Mouse (Mus musculus) heart, adult 2 months (tissue): ENCODE measurements around the gene Glyr1. TPM values are rescaled to one million over a fixed set of nuclear protein-coding genes. Genes with fewer than 3 reads are reported as not detected.

Experiments used
- DNase-seq, 2 experiments: peaks; one replicate each; pipeline ENCODE4 v3.0.0; 2021
- H3K27ac ChIP-seq: fragments of 200-600 bp; 2 replicates; pipeline ENCODE4 v1.8.1; 2022
- H3K27me3 ChIP-seq: fragments of 200-500 bp; 2 replicates; pipeline ENCODE4 v1.6.1; 2012; ENCODE audit warnings: mild to moderate bottlenecking, low read length, inconsistent platforms, mixed read lengths; ENCODE audit not compliant: control insufficient read depth, insufficient read depth
- H3K36me3 ChIP-seq: fragments of 200-500 bp; 2 replicates; pipeline ENCODE4 v1.6.1; 2012; ENCODE audit warnings: low read length, inconsistent platforms; ENCODE audit not compliant: control insufficient read depth, insufficient read depth
- H3K4me1 ChIP-seq: fragments of 200-500 bp; 2 replicates; pipeline ENCODE4 v1.6.1; 2011; ENCODE audit warnings: low read length; ENCODE audit not compliant: control insufficient read depth, insufficient read depth
- H3K4me3 ChIP-seq: fragments of 200-600 bp; 2 replicates; pipeline ENCODE4 v1.8.1; 2022
- H3K79me2 ChIP-seq: fragments of 200-500 bp; replicated peaks from 2 replicates; pipeline ENCODE4 v1.6.1; 2012; ENCODE audit warnings: mild to moderate bottlenecking, inconsistent platforms, low read length, moderate library complexity, mixed read lengths; ENCODE audit not compliant: control insufficient read depth, insufficient read depth
- H3K9ac ChIP-seq: fragments of 200-500 bp; 2 replicates; pipeline ENCODE4 v1.6.1; 2012; ENCODE audit warnings: low read depth, mild to moderate bottlenecking, control low read depth, inconsistent platforms, low read length, mixed read lengths
- CTCF ChIP-seq: fragments of 200-600 bp; IDR thresholded peaks from 2 replicates; pipeline ENCODE4 v1.8.1; 2022; ENCODE audit warnings: antibody characterized with exemption, mild to moderate bottlenecking, moderate library complexity
- EP300 ChIP-seq: fragments of 200-500 bp; IDR thresholded peaks from 2 replicates; pipeline ENCODE4 v1.6.1; 2011; ENCODE audit warnings: low read depth, low read length, control low read depth; ENCODE audit not compliant: insufficient read depth
- POLR2A ChIP-seq: fragments of 200-500 bp; IDR thresholded peaks from 2 replicates; pipeline ENCODE4 v1.6.1; 2011; ENCODE audit warnings: mild to moderate bottlenecking, low read depth, low read length, control low read depth; ENCODE audit not compliant: insufficient read depth
- WGBS: fragments of 180-500 bp; shearing (Covaris S2); methylation state at CpG from one replicate; pipeline ENCODE4 v1.1.7; 2018; 5-methylcytosine and 5-hydroxymethylcytosine counted together
- intact Hi-C: fragments of 180-260 bp; cut with DNase I; formaldehyde crosslinking; loops from one replicate; pipeline ENCODE4 v1.15.1; 2025
- polyA plus RNA-seq: library from polyadenylated mRNA; depleted of rRNA; stranded (reverse); fragments of >200 nt; gene quantifications from 2 replicates; pipeline ENCODE4 v1.2.3, GENCODE M21; 2012
- total RNA-seq, 2 experiments: library from RNA; stranded (reverse); gene quantifications; 2 replicates each; pipeline ENCODE4 v1.2.3; 2021

Gene Glyr1
- total and polyA plus RNA-seq, 3 experiments = 35.9 to 42.9 (median 39.2) TPM

DNA sequence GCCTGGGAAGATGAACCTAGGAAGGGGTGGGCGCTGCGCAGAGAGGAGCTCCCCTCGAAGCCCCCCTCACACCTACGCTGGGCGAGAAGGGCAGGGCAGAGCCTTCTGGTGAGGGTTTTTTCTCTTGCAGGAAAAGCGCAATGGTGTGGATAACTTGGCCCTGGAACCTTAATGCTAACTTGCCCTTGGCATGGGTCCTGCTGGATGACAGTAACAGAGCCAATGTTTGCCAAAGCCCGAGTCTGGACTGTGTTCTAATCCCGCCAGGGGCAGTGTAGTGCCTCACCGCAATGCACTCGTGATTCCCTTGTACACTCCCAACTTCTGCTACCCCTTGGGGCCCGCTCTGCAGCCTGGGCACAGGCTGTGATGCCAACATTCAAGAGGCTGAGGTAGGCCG lies 41.6 kb downstream of the Glyr1 start:
- WGBS = 86% methylated on average over 12 of the region's 12 CpGs
- no peaks in the 10 kb centered on the region for H3K79me2 ChIP-seq
- TF ChIP-seq EP300 (no peak), CTCF (no peak), POLR2A (no peak)
- no peaks in the 10 kb centered on the region for H3K27me3 ChIP-seq
- H3K4me3 ChIP-seq = no peak overlapping the region
- H3K27ac ChIP-seq = no peak overlapping the region
- no peak overlapping the region for H3K9ac ChIP-seq
- no peaks in the 10 kb centered on the region; the same call in none of the 2 replicates for H3K4me1 ChIP-seq
- DNase-seq = no peak
- H3K36me3 ChIP-seq = no peaks in the 10 kb centered on the region
- intact Hi-C loops = no loop called here

DNA sequence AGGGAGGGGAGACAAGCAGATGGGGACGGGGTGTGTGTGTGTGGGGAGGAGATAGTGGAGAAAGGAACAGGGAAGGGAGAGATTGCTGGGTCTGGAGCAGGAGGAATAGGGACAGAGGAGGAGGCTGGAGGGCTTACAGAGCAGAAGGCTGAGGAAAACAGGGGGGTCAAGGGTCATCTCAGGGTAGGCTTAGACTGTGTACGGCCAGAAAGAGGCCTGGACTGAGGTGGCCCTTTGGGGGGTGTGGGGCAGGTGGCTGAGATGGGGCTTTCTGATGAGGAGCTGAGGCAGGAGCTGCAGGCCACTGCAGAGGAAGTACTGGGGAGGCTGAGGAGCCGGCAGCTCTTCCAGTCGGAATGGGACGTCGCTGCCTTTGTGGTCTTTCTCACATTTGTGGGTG lies 42.2 kb downstream of the Glyr1 start:
- no peaks in the 10 kb centered on the region for H3K36me3 ChIP-seq
- no peak overlapping the region for H3K27ac ChIP-seq
- H3K9ac ChIP-seq = no peak overlapping the region
- H3K27me3 ChIP-seq = no peaks in the 10 kb centered on the region
- DNase-seq = no peak
- H3K79me2 ChIP-seq = no peaks in the 10 kb centered on the region
- no peaks in the 10 kb centered on the region; the same call in none of the 2 replicates for H3K4me1 ChIP-seq
- H3K4me3 ChIP-seq = no peak overlapping the region
- intact Hi-C loops = no loop called here
- TF ChIP-seq EP300 (no peak), POLR2A (no peak), CTCF (no peak)
- WGBS = 62% methylated on average over 6 of the region's 6 CpGs

DNA sequence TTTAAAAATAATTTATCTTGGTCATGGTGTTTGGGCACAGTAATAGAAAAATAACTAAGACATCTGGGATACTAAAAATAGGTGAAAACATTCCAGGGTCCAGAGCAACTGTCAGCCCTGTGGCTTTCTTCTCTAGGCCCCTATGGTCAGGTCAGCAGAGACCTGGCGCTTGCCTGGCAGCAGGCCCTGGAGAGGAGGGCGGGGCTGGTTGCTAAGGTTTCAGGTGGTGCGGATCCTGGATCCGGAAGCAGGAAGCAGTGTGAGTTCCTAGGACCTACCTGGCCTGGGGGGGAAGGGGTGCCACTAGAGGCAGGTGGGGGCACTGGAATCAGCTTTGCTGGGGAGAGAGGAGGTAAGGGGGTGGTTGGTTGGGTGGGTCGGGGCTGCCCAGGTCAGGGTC lies 42.6 kb downstream of the Glyr1 start, which contains the start of gene Smim22:
Gene Smim22, plus strand, starts transcription at position 222 of the 400 bp plus-strand sequence.
- 65% methylated on average over 5 of the region's 5 CpGs for WGBS
- no peak within 1 kb of the TSS for H3K27ac ChIP-seq
- no peaks in the 10 kb centered on the region for H3K79me2 ChIP-seq
- H3K4me1 ChIP-seq = no peaks in the 10 kb centered on the region; the same call in 1 of the 2 replicates
- H3K36me3 ChIP-seq = no peaks in the 10 kb centered on the region
- intact Hi-C loops = no loop called here
- H3K27me3 ChIP-seq = no peaks in the 10 kb centered on the region
- H3K9ac ChIP-seq = no peak within 1 kb of the TSS
- no peak for DNase-seq
- TF ChIP-seq CTCF = no peak
- TF ChIP-seq POLR2A = no peak
- no peak for TF ChIP-seq EP300
- no peak within 1 kb of the TSS for H3K4me3 ChIP-seq

DNA sequence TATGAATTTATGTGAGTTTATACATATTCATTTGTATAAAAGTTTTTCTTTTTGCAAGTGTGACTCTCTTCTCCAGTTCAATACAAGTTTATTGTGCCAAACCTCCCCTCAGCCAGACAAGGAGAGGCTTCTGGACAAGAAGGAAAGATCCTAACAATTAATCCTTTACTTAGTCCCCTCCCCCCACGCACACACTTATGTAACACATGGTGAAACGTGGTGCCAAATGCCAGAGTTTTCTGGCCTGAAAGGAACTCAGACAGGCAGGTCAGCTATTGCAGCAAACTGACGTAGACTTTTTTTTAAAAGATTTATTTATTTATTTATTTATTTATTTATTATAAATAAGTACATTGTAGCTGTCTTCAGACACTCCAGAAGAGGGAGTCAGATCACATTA lies 49.1 kb downstream of the Glyr1 start:
- no peak for DNase-seq
- 59% methylated on average over 3 of the region's 3 CpGs for WGBS
- intact Hi-C loops = no loop called here
- Histone ChIP-seq H3K27me3 (no peaks in the 10 kb centered on the region), H3K36me3 (no peaks in the 10 kb centered on the region), H3K4me1 (peaks cover 2% of the 10 kb centered on the region), H3K4me3 (no peak overlapping the region), H3K27ac (no peak overlapping the region), H3K9ac (no peak overlapping the region), H3K79me2 (no peaks in the 10 kb centered on the region)
- TF ChIP-seq EP300 = no peak
- no peak for TF ChIP-seq CTCF
- no peak for TF ChIP-seq POLR2A

DNA sequence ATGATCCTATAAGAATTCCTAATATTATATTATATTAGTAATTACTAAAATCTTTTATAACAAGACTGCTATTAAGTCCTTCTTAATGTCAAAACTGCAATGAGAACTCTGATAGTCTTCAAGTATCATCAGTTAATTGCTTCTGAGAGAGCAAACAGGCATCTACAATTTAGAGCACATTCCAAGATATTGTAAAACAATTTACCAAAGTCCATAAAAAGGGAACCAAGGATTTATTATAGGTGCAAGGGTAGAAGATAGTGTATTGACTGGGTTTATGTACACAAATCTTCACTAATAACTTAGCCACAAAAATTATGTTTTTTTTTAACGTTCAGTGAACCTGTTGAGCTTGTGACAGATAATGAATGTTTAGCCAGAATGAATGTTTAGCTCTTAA lies 50.7 kb downstream of the Glyr1 start:
- H3K27me3 ChIP-seq = no peaks in the 10 kb centered on the region
- no peak for TF ChIP-seq CTCF
- no peak for TF ChIP-seq EP300
- TF ChIP-seq POLR2A = no peak
- no peak overlapping the region for H3K27ac ChIP-seq
- intact Hi-C loops = no loop called here
- DNase-seq = no peak
- no peaks in the 10 kb centered on the region for H3K36me3 ChIP-seq
- H3K4me1 ChIP-seq = peaks cover 2% of the 10 kb centered on the region
- WGBS = 82% methylated on average over 1 of the region's 1 CpGs
- no peak overlapping the region for H3K4me3 ChIP-seq
- H3K79me2 ChIP-seq = no peaks in the 10 kb centered on the region
- no peak overlapping the region for H3K9ac ChIP-seq

DNA sequence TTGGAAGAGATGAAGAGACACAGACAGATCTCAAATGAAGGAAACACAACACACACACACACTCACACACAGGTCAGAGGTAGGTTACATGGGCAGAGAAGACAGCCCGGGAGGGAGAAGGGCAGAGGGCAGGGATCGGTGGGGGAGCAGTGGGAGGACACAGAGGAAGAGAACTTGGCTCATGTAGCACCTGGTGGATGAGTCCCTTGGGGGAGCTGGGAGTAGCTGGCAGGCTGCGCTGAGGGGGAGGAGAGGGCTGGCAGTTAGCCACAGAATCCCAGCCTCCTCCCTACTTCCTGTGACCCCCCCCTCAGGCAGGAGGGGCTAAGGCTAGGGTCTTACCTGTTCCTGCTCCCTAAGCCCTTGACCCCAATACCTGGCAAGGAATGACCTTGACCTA lies 52.1 kb downstream of the Glyr1 start, which contains the start of gene Sept12:
Gene Sept12, minus strand, starts transcription at position 300 of the 400 bp plus-strand sequence.
- H3K79me2 ChIP-seq = no peaks in the 10 kb centered on the region
- DNase-seq = peak in 1 of 2 experiments; percentile 33
- H3K9ac ChIP-seq = no peak within 1 kb of the TSS
- intact Hi-C loops = no loop called here
- H3K4me1 ChIP-seq = peaks cover 2% of the 10 kb centered on the region
- 12% methylated on average over 3 of the region's 3 CpGs for WGBS
- H3K27ac ChIP-seq = no peak within 1 kb of the TSS
- H3K4me3 ChIP-seq = no peak within 1 kb of the TSS
- TF ChIP-seq EP300 (no peak), CTCF (no peak), POLR2A (no peak)
- H3K27me3 ChIP-seq = no peaks in the 10 kb centered on the region
- no peaks in the 10 kb centered on the region for H3K36me3 ChIP-seq
